Mouse (Mus musculus) forebrain, embryonic 12.5 days (tissue): Measurements from ENCODE around the gene Habp2. TPM values are rescaled to one million over a fixed set of nuclear protein-coding genes. Genes with fewer than 3 reads are reported as not detected.

ENCODE experiments used
- ATAC-seq: fragments of 200-750 bp; cut with Nextera tagmentation; 2 replicates; pipeline ENCODE4 v1.8.0; 2017; ENCODE audit warnings: moderate TSS enrichment; ENCODE audit not compliant: low FRiP score
- H3K27ac ChIP-seq: fragments of 300-500 bp; sonication (generic); 2 replicates; pipeline ENCODE4 v1.5.1; 2016; ENCODE audit warnings: mild to moderate bottlenecking
- H3K27me3 ChIP-seq: fragments of 300-500 bp; sonication (generic); 2 replicates; pipeline ENCODE4 v1.6.1; 2016; ENCODE audit warnings: mild to moderate bottlenecking
- H3K36me3 ChIP-seq: fragments of 300-500 bp; sonication (generic); replicated peaks from 2 replicates; pipeline ENCODE4 v1.6.1; 2016; ENCODE audit warnings: mild to moderate bottlenecking
- H3K4me1 ChIP-seq: fragments of 300-500 bp; sonication (generic); 2 replicates; pipeline ENCODE4 v1.6.1; 2016
- H3K4me2 ChIP-seq: fragments of 300-500 bp; sonication (generic); 2 replicates; pipeline ENCODE4 v1.6.1; 2016; ENCODE audit warnings: mild to moderate bottlenecking, moderate library complexity
- H3K4me3 ChIP-seq: fragments of 300-500 bp; sonication (generic); replicated peaks from 2 replicates; pipeline ENCODE4 v1.5.1; 2016; ENCODE audit warnings: mild to moderate bottlenecking
- H3K9ac ChIP-seq: fragments of 300-500 bp; sonication (generic); 2 replicates; pipeline ENCODE4 v1.6.1; 2016; ENCODE audit warnings: mild to moderate bottlenecking
- H3K9me3 ChIP-seq: fragments of 300-500 bp; sonication (generic); 2 replicates; pipeline ENCODE4 v1.6.1; 2016
- WGBS: fragments of 180-500 bp; shearing (Covaris S2); methylation state at CpG from one replicate; pipeline ENCODE4 v1.1.7; 2016; 5-methylcytosine and 5-hydroxymethylcytosine counted together
- polyA plus RNA-seq: library from polyadenylated mRNA; unstranded; fragments of >200 nt; fragmentation: Nextera tagmentation; extraction: Ambion mirVana; gene quantifications from 2 replicates; pipeline ENCODE4 v1.2.1, GENCODE M21; 2016

Gene Habp2
- polyA plus RNA-seq: not detected in 2 replicates

GRCm38 (mm10) chr19:56286866-56287265, at the start of gene Habp2:
Gene Habp2, plus strand, starts transcription at chr19:56287137.
- H3K36me3 ChIP-seq: no peaks in the 10 kb centered on the region
- H3K4me1 ChIP-seq: no peaks in the 10 kb centered on the region
- H3K4me2 ChIP-seq: no peak within 1 kb of the TSS
- no peak for ATAC-seq
- WGBS: 90% methylated on average over 7 of the region's 7 CpGs
- H3K9me3 ChIP-seq: no peaks in the 10 kb centered on the region
- H3K4me3 ChIP-seq: no peak within 1 kb of the TSS
- H3K27ac ChIP-seq: no peak within 1 kb of the TSS
- H3K9ac ChIP-seq: no peak within 1 kb of the TSS
- H3K27me3 ChIP-seq: peaks cover 10% of the 10 kb centered on the region; the same call in 1 of the 2 replicates

- peaks cover 6% of the 10 kb centered on the region; the same call in 1 of the 2 replicates for H3K27me3 ChIP-seq
- no peak overlapping the region for H3K4me3 ChIP-seq
- H3K27ac ChIP-seq: no peak overlapping the region
- no peaks in the 10 kb centered on the region for H3K9me3 ChIP-seq
- H3K4me2 ChIP-seq: no peak overlapping the region
- H3K4me1 ChIP-seq: peaks cover 7% of the 10 kb centered on the region
- no peak overlapping the region for H3K9ac ChIP-seq
- ATAC-seq: no peak
- no peaks in the 10 kb centered on the region for H3K36me3 ChIP-seq
- 75% methylated on average over 4 of the region's 4 CpGs for WGBS
Observed at GRCm38 (mm10) chr19:56238501-56238900, 48.4 kb upstream of the Habp2 start.

DNA sequence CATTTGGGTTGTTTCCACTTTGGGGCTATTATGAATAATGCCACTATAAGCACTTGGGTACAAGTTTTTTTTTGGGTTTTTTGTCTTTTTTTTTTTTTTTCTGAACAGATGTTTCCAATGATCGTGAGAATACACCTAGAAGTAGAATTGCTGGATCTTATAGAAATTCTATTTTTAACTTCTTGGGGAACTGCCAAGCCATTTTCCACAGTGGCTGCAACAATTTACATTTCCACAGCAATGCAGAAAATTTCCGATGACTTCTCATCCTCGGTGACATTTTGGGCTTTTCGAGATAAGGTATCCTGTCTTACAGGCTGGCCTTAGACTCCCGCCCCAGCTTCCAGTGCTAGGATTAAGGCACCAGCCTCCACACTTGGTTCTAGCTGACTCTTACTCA, 41.7 kb upstream of the Habp2 start:
- WGBS: 93% methylated on average over 5 of the region's 5 CpGs

DNA sequence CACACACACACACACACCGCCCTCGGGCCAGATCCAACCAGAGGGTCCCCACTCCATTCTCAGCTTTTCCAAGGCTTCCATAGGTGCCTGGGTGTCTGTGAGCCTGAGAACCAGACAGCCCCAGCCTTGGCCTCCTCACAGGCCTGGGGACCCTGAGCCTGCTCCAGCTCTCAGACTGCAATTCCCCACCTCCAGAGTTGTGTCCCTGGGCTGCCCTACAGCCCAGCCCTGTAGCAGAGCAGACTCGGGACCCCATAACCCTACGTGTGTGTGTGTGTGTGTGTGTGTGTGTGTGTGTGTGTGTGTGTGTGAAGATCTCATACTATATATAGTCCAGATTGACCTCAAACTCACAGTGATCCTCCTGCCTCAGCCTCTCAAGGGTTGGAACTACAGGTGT, 34.1 kb upstream of the Habp2 start:
- no peak overlapping the region for H3K9ac ChIP-seq
- no peak overlapping the region for H3K4me3 ChIP-seq
- no peaks in the 10 kb centered on the region for H3K9me3 ChIP-seq
- no peaks in the 10 kb centered on the region for H3K36me3 ChIP-seq
- WGBS: 97% methylated on average over 4 of the region's 4 CpGs
- no peak overlapping the region for H3K4me2 ChIP-seq
- H3K27me3 ChIP-seq: peaks cover 12% of the 10 kb centered on the region; the same call in 1 of the 2 replicates
- no peaks in the 10 kb centered on the region for H3K4me1 ChIP-seq
- no peak overlapping the region for H3K27ac ChIP-seq
- no peak for ATAC-seq

More for the DNA sequence above, 41.7 kb upstream of the Habp2 start:
- ATAC-seq: no peak
- H3K9ac ChIP-seq: no peak overlapping the region
- no peak overlapping the region for H3K4me2 ChIP-seq
- no peaks in the 10 kb centered on the region for H3K36me3 ChIP-seq
- H3K27me3 ChIP-seq: no peaks in the 10 kb centered on the region; the same call in 1 of the 2 replicates
- H3K9me3 ChIP-seq: no peaks in the 10 kb centered on the region
- H3K4me1 ChIP-seq: no peaks in the 10 kb centered on the region
- no peak overlapping the region for H3K4me3 ChIP-seq
- H3K27ac ChIP-seq: no peak overlapping the region

DNA sequence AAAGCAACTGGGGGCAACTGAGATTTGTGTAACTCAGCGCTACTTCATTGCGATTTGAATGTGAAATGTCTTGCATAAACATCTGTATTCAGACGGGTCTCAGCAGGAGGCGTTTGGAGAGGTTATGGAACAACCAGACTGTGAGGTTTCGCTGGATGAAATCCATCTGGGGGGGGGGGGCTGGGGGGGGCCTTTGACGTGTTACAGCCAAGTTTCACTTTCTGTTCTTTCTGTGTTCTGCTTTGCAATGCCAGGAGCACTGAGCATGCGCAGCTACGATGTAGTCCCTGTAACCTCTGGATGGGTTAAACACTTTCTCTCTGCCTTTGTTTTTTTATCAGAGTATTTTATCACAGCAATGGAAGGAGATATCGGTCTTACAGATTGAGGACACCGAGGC, 33.7 kb upstream of the Habp2 start:
- WGBS: 76% methylated on average over 10 of the region's 10 CpGs
- H3K27ac ChIP-seq: no peak overlapping the region
- no peak for ATAC-seq
- H3K4me3 ChIP-seq: no peak overlapping the region
- H3K27me3 ChIP-seq: peaks cover 12% of the 10 kb centered on the region; the same call in 1 of the 2 replicates
- no peaks in the 10 kb centered on the region for H3K9me3 ChIP-seq
- H3K4me2 ChIP-seq: no peak overlapping the region
- no peaks in the 10 kb centered on the region for H3K36me3 ChIP-seq
- no peak overlapping the region for H3K9ac ChIP-seq
- no peaks in the 10 kb centered on the region for H3K4me1 ChIP-seq

GRCm38 (mm10) chr19:56254751-56255150, 32.2 kb upstream of the Habp2 start:
- Histone ChIP-seq H3K4me3 (no peak overlapping the region), H3K9me3 (no peaks in the 10 kb centered on the region), H3K27me3 (peaks cover 16% of the 10 kb centered on the region), H3K4me2 (no peak overlapping the region), H3K9ac (no peak overlapping the region), H3K27ac (no peak overlapping the region), H3K4me1 (no peaks in the 10 kb centered on the region; the same call in 1 of the 2 replicates), H3K36me3 (no peaks in the 10 kb centered on the region)
- no peak for ATAC-seq
- 51% methylated on average over 7 of the region's 7 CpGs for WGBS

DNA sequence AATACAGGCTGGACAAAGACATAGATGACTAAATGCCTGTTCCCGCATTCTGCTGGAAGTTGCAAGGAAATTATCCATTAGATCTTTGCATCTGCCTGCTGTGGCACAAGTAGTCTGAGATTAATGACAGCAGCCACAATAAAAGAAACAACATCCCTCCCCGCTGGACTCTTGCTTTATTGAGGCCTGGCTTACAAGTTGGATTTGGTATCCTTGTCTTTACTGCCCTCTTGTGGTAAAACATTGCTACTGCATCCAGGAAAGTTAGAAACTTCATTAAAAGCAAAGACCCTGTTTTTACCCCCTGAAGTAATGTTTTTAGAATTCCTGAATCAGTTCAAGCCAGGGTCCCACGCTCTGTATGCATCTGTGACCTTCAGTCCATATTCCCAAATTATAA, 31.4 kb upstream of the Habp2 start:
- no peak for ATAC-seq
- WGBS: 23% methylated on average over 3 of the region's 3 CpGs
- no peaks in the 10 kb centered on the region for H3K9me3 ChIP-seq
- no peaks in the 10 kb centered on the region; the same call in 1 of the 2 replicates for H3K4me1 ChIP-seq
- peaks cover 16% of the 10 kb centered on the region for H3K27me3 ChIP-seq
- no peak overlapping the region for H3K4me3 ChIP-seq
- H3K9ac ChIP-seq: no peak overlapping the region
- no peaks in the 10 kb centered on the region for H3K36me3 ChIP-seq
- no peak overlapping the region for H3K27ac ChIP-seq
- H3K4me2 ChIP-seq: no peak overlapping the region

DNA sequence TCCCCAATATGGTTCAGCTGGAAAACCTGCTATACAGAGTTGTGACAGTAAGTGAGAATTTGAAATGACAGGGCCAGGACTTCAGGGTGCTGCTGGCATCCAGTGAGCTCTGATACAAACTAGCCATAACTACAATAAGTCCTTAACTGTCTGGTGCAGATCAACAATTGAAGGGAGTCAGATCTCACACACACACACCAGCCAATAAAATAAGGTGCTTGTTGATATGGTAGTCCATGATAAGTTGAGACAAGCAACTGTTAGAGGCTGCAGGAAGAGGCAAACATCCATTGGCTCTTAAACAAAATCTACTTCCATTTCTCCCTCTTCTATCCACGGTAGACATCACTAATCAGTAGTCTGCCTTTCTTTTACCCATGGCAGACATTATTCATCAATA, 30.7 kb upstream of the Habp2 start:
- Histone ChIP-seq H3K27ac (no peak overlapping the region), H3K4me1 (no peaks in the 10 kb centered on the region; the same call in 1 of the 2 replicates), H3K4me2 (no peak overlapping the region), H3K9ac (no peak overlapping the region), H3K9me3 (no peaks in the 10 kb centered on the region), H3K4me3 (no peak overlapping the region), H3K27me3 (peaks cover 16% of the 10 kb centered on the region), H3K36me3 (no peaks in the 10 kb centered on the region)
- 53% methylated on average over 1 of the region's 1 CpGs for WGBS
- no peak for ATAC-seq

DNA sequence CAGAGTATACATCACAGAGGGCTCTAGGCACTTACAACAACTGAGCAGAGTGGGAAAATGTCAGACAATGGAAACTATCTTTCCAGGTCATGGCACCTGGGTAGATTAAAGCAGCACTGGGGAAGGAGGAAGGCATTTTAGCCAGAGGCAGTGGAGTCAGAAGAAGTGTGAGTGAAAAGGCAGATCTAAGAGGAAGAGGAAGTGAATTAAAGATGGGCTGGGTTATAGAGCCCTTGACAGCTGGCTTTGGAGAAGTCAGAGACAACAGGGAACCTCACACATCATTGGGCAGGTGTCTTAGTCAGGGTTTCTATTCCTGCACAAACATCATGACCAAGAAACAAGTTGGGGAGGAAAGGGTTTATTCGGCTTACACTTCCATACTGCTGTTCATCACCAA, 30.2 kb upstream of the Habp2 start:
- Histone ChIP-seq H3K9me3 (no peaks in the 10 kb centered on the region), H3K9ac (no peak overlapping the region), H3K4me2 (no peak overlapping the region), H3K4me1 (no peaks in the 10 kb centered on the region; the same call in 1 of the 2 replicates), H3K36me3 (no peaks in the 10 kb centered on the region), H3K27ac (no peak overlapping the region), H3K27me3 (peaks cover 16% of the 10 kb centered on the region), H3K4me3 (no peak overlapping the region)
- ATAC-seq: no peak
- 86% methylated on average over 1 of the region's 1 CpGs for WGBS

- Histone ChIP-seq H3K27me3 (peaks cover 7% of the 10 kb centered on the region; the same call in 1 of the 2 replicates), H3K36me3 (no peaks in the 10 kb centered on the region), H3K9me3 (no peaks in the 10 kb centered on the region), H3K9ac (no peak overlapping the region), H3K4me1 (no peaks in the 10 kb centered on the region; the same call in 1 of the 2 replicates), H3K4me2 (no peak overlapping the region), H3K4me3 (no peak overlapping the region), H3K27ac (no peak overlapping the region)
- no peak for ATAC-seq
- WGBS: 68% methylated on average over 14 of the region's 14 CpGs
Observed at GRCm38 (mm10) chr19:56263696-56264095, 23.2 kb upstream of the Habp2 start.

DNA sequence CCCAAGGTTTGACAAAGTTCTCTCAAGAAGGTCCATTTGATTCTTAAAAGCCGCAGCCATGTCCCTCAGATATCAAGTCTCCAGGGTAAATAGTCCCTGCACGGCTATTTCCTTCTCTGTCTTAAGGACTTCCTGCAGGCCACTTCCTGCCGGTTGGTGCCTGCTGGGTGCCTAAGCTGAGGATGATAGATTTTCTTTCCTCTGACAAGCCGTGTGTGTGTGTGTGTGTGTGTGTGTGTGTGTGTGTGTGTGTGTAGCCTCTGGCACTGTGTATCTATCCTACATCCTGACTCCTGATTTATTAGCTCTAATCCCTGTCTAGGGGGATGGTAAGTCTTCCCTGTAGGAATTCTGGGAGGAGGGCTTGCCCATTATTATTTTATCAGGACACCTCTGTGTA, 22.8 kb upstream of the Habp2 start:
- Histone ChIP-seq H3K36me3 (no peaks in the 10 kb centered on the region), H3K27me3 (peaks cover 3% of the 10 kb centered on the region; the same call in 1 of the 2 replicates), H3K27ac (no peak overlapping the region), H3K9ac (no peak overlapping the region), H3K9me3 (no peaks in the 10 kb centered on the region), H3K4me2 (no peak overlapping the region), H3K4me3 (no peak overlapping the region), H3K4me1 (no peaks in the 10 kb centered on the region; the same call in 1 of the 2 replicates)
- 74% methylated on average over 4 of the region's 4 CpGs for WGBS
- ATAC-seq: no peak

DNA sequence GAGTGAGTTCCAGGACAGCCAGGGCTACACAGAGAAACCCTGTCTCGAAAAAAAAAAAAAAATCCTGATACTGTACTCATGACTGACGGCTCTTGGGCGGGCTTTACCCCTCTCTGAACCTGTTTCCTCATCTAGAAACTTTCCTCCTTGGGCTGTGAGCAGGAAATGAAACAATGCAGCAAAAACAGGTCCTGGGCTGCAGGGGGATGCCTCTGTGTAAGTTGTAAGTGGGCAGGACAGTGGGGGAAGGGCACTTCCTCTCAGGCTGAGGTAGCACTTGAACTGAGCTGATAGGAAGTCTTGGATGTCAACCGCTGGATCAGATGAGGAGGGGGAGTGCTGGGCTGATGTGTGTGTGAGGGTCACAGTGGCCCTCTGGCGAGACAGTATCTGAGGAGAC, 21.8 kb upstream of the Habp2 start:
- Histone ChIP-seq H3K4me3 (no peak overlapping the region), H3K4me2 (no peak overlapping the region), H3K9ac (no peak overlapping the region), H3K27me3 (peaks cover 3% of the 10 kb centered on the region; the same call in 1 of the 2 replicates), H3K4me1 (no peaks in the 10 kb centered on the region), H3K9me3 (no peaks in the 10 kb centered on the region), H3K27ac (no peak overlapping the region), H3K36me3 (no peaks in the 10 kb centered on the region)
- no peak for ATAC-seq
- 81% methylated on average over 5 of the region's 5 CpGs for WGBS

DNA sequence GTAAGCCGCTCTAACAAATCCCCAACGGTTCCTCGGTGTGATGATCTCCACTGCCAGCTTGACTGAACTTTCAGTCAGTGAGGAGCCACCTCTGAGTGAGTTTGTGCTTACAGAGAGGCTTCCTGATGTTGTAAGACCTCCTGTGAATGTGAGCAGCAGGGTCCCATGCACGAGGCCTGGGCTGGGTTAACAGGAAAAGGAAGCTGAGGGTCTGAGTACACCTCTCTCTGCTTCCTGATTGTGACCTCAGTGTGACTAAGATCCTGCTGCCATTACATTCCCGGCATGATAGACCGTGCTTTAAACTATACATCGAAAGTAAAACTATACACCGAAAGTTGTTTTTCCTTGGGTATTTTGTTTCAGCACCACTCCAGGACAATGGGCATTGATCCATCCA, 14.9 kb upstream of the Habp2 start:
- Histone ChIP-seq H3K27me3 (peaks cover 8% of the 10 kb centered on the region), H3K27ac (no peak overlapping the region), H3K9ac (no peak overlapping the region), H3K9me3 (no peaks in the 10 kb centered on the region), H3K4me3 (no peak overlapping the region), H3K4me1 (no peaks in the 10 kb centered on the region), H3K36me3 (no peaks in the 10 kb centered on the region), H3K4me2 (no peak overlapping the region)
- WGBS: 83% methylated on average over 8 of the region's 8 CpGs
- no peak for ATAC-seq
